Mouse (Mus musculus): Measurements from ENCODE around the gene Xpo5.
A peak's percentile ranks its signal among the peaks of the same experiment; 100 is the strongest.

Gene Xpo5

GRCm38 (mm10) chr17:46258279-46259053 is 55.9 kb downstream of the Xpo5 start:
- DNase-seq (ENCODE audit: low spot score in 2 of 2): no peak

- no peak for DNase-seq (ENCODE audit: low spot score in 2 of 2)
Measured at GRCm38 (mm10) chr17:46259675-46260074, 57.1 kb downstream of the Xpo5 start.

DNA sequence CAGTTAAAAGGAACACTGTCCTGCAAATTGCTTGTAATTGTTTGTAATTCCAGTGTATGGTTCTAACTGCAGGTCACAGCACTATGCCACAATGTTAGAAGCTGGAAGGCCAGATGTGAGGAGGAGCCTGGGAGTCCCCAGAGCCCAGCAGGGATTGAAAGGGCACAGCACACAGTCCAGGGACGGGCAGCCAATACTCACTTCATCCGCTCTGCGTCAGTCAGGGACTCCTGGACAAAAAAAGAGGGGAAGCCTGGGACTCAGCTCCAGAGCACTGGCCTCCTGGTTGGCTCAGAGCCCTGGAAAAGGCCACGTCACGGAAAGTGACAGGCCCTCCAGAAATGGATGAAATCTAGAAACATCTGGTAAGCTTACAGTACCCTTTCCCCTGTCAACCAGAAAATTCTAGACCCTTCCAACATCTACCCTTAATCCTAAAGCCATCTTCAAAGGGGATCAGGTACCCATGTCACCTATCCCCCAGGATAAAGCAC is 59.7 kb downstream of the Xpo5 start:
- no peak for DNase-seq (ENCODE audit: low spot score in 2 of 2)

GRCm38 (mm10) chr17:46265502-46265901 is 62.9 kb downstream of the Xpo5 start:
- DNase-seq (ENCODE audit: low spot score in 2 of 2): no peak

DNA sequence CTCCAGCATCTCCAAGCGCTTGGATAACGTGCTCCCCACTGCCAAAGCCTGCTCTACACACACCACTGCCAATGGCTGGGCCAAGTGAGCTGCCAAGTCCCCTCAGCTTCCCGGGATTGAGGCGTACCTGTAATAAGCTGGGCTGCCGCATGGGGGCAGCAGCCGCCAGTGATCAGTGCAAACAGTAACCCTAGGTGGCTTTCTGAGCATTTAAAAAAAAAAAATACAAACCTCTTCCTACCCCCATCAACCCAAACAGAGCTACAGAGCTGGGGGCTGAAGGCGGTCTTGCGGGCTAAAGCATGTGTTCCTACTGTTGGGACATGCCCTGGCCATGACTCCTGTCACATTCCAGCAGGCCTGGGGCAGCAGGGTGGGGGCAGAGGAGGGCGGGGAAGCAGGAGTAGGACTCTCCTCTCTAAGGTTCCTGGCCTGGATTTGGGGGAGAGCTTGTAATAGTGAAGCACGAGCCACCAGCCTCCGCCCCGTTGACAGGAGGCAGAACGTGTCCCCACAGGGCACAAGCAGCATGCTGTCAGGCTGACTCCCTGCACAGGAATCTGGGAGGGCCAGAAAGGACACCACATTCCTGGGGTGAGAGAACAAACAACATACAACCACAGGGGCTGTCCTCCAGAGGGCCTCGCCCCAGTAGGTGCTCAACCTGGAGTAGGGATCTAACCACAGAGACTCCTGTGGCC is 63.5 kb downstream of the Xpo5 start:
- peak; percentile 65 to 77 for DNase-seq (ENCODE audit: low spot score in 2 of 2)

GRCm38 (mm10) chr17:46266986-46267385 is 64.4 kb downstream of the Xpo5 start:
- no peak for DNase-seq (ENCODE audit: low spot score in 2 of 2)

DNA sequence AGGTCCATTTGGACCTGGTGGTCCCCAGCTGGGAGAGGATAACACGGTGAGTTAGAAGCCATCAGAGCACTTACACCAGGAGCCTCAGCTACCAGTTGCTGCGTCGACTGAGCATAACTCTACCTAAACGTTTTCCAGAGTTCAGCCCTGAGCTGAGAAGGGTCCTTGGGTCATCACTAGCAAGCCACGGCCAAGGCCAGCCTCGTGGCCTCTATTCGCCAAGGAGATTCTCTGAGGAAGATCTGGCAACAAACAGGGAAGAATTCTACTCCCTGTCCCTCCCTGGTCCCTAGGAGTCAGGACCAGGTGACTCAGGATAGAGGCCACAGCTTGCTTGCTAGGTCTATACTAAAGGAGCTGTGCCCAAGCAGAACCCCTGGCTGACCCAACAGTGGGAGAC is 64.9 kb downstream of the Xpo5 start:
- no peak for DNase-seq (ENCODE audit: low spot score in 2 of 2)

DNA sequence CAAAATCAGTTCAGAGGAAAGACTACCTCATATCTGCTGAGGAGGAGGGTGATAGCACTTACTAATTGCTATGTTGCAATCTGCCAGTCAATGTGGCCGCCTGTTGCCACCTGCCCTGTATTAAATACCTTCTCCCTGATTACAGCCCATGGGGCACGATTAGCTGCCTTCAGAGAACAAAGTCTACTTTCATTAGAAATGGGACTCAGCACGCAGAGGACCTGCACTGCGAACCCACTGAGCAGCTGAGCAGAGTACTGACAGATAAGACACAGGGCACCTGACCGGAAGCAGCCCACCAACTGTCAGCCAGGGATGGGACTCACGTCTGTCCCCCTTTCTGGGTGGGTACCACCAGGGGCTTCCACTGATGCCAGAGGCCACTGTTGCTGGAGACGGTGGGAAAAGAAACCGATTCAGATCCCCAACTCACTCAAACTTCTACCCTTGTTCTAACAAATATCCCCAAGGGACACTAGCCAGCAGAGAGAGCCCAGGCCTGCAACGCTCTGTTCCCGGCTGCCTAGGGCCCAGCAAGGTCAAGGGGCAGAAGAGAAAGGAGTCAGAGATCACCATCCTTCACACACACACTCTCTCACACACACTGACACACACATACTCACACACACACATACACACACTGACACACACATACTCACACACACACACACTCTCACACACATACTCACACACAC is 65.6 kb downstream of the Xpo5 start:
- DNase-seq (ENCODE audit: low spot score in 2 of 2): no peak

DNA sequence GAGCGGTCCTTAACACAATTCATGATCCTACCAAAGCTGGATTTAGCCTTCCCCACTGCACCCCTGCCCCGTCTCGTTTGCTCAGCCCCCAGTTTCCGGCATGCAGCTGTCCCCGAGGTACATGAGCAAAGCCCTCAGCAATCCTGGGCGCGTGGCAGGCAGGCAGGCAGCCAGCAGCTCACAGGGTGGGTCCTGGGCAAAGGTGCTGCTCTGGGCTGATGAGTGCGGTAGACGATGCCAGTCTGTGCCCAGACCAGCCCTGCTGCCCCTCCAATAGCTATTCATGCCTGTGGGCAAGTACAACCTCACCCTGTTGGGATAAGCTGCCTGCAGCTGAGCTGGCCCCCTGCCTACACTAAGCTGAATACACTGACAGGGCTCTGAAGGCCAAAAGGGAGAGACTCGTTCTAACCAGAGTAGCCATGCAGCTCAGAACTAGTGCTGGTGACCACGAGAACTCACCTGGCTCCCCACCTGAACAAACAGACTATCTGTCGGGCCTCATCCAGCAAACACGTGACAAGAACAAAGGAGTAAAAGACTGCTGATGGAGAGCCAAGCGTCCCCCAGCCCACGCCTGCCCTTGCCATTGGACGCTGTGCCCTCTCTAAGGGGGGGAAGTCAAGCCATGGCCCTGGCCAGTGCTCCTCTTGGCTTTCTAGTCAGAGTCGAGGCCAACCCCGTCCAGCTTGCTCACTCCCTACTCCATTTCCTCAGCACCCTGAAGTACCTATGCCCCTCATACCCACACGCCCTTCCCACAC is 67.4 kb downstream of the Xpo5 start:
- no peak for DNase-seq (ENCODE audit: low spot score in 2 of 2)

DNA sequence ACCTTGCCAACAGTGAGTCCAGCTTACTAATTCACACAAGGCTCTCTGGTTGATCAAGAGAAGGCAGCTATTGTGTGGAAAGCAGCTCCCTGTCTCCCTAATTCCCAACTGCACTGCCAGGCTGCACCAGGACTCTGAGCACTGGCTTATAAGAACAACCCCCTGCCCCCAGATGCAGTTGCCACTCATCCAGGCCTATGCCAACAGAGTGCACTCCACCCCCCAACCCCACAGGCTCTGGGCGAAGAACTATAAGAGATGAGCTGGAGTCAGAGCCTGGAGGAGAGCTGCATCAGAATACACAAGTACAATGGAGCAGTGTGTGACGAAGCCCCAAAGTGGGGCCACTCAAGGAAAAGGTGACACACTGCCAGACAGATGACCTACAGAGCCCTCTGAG is 69.5 kb downstream of the Xpo5 start:
- no peak for DNase-seq (ENCODE audit: low spot score in 2 of 2)

DNA sequence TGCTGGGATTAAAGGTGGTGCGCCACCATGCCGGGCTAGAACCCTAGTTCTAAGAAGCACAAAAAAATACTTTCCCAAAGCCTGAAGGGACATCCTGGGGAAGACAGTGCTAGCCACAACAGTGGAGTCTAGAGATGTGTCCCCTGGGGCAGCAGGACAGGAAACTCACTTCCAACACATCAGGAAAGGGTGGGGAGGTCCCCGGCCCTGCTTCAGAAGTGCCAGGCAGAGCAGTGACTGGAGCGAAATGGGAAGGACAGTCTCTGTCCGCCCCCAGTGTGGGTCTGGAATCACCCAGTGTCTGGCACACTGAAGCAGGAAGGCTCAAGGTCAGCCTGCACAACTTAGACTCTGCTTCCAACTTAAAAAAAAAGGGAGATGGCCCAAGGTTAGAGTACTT is 70.1 kb downstream of the Xpo5 start:
- DNase-seq (ENCODE audit: low spot score in 2 of 2): no peak

GRCm38 (mm10) chr17:46273803-46274236 is 71.2 kb downstream of the Xpo5 start:
- no peak for DNase-seq (ENCODE audit: low spot score in 2 of 2)

GRCm38 (mm10) chr17:46274465-46274864 is 71.9 kb downstream of the Xpo5 start:
- no peak for DNase-seq (ENCODE audit: low spot score in 2 of 2)

DNA sequence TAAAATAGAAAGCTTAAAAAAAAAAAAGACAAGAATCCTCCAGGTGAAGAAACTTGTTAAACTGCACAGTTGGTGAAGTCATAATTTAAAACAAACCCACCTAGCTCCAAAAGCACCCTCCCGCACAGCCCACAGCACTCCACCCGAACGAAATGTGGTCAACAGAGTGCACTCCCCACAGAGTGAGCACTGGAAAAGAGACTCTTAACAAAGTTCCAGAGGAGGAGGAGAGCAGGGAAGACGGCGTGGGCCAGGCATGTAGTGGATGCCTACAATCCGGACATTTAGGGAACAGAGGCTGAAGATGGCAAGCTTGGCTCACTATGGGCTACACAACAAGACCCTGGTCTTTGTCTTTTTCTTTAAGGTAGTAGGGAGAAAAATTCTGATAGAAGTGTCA is 72.5 kb downstream of the Xpo5 start:
- DNase-seq (ENCODE audit: low spot score in 2 of 2): no peak

GRCm38 (mm10) chr17:46275506-46275905 is 72.9 kb downstream of the Xpo5 start:
- DNase-seq (ENCODE audit: low spot score in 2 of 2): no peak

DNA sequence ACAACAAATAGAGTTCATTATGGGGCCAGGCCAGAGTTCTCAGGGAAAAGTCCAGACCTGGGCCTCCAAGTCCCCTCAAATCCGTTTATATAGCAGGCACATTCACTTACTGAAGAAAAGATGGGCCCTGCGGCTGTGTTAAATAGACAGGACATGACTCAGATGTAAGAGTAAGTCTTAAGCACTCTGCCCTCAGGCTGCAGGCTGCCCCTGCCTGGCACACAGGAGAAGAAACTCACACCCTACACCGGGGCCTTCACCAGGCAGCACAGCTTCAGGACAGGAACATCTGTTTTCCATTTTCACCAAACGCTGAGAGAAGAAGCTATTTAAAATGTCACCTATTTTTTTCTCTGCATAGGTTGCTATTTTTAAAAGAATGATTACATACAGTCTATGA is 75.0 kb downstream of the Xpo5 start:
- no peak for DNase-seq (ENCODE audit: low spot score in 2 of 2)

GRCm38 (mm10) chr17:46278011-46278765 is 75.6 kb downstream of the Xpo5 start:
- DNase-seq (ENCODE audit: low spot score in 2 of 2): no peak

DNA sequence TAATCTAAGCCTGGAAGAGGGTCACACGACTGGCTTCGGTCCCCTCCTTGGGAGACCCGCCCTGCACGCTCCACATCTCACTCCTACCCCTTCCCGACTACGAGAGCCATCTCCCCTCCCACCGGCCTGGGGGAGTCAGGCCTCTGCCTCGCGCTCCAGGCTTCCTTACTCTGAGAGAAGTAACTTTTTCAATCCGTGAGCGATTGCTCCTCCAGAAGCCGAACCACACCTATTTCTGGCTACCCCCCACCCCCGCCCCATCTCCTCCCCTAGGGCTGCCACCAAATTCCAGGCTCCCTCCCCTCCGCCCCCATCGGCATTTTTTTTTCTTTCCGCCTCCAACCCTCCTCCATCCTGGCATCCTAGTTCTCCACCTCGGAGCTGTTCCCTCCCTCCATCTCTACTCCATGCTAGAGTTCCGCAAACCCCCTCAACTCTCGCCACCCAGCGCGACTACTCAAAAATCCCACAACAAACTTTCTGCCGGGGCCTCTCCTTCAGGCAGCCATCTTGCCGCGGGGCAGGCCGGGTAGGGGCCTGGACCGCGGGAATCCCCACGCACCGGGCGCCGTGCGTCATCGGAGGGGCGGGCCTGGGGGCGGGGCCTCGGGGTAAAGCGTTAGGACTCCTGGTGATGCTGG is 80.0 kb downstream of the Xpo5 start, which contains the start of gene Tjap1:
TSS of gene Tjap1 (minus strand) at position 544 of the 641 bp plus-strand sequence.
- DNase-seq (ENCODE audit: low spot score in 2 of 2): peak; percentile 71 to 87

DNA sequence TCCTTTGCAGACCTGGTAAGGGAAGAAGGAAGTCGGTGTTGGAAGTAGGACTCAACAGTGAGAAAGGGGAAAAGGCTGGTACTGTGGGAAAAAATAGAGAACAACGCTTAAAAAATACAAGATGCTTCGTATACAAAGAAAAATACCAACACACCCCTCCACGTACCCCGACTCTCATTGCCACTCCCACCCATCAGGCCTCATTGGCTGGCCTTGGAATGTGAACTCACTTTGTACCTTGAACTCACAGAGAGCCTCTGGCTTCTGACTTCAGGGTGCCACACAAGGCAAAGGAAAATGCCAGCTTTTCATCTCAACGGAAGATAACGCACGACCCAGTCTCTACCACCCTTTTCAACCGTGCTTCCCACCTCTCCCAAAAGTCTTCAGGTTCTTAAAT is 80.6 kb downstream of the Xpo5 start:
- DNase-seq (ENCODE audit: low spot score in 2 of 2): no peak

- DNase-seq (ENCODE audit: low spot score in 2 of 2): no peak
Measured at GRCm38 (mm10) chr17:46283911-46284310, 81.3 kb downstream of the Xpo5 start.
